Mouse (Mus musculus) stomach, postnatal 0 days (tissue): ENCODE data around the gene Mrpl45. TPM values are rescaled to one million over a fixed set of nuclear protein-coding genes. Genes with fewer than 3 reads are reported as not detected.

Experiments used
- ATAC-seq: fragments of 200-750 bp; cut with Nextera tagmentation; 2 replicates; pipeline ENCODE4 v1.8.0; 2017; ENCODE audit not compliant: low FRiP score, low TSS enrichment
- DNase-seq: peaks from one replicate; pipeline ENCODE4 v3.0.0-alpha.2; 2016; ENCODE audit warnings: low spot score
- H3K27ac ChIP-seq: fragments of 300-500 bp; sonication (generic); replicated peaks from 2 replicates; pipeline ENCODE4 v1.5.1; 2014; ENCODE audit warnings: mild to moderate bottlenecking, control low read depth
- H3K27me3 ChIP-seq: fragments of 300-500 bp; sonication (generic); 2 replicates; pipeline ENCODE4 v1.6.1; 2014; ENCODE audit warnings: low read length; ENCODE audit not compliant: control insufficient read depth, insufficient read depth
- H3K36me3 ChIP-seq: fragments of 300-500 bp; sonication (generic); 2 replicates; pipeline ENCODE4 v1.6.1; 2014; ENCODE audit warnings: low read length, mixed read lengths; ENCODE audit not compliant: control insufficient read depth, insufficient read depth
- H3K4me1 ChIP-seq: fragments of 300-500 bp; sonication (generic); replicated peaks from 2 replicates; pipeline ENCODE4 v1.6.1; 2014; ENCODE audit warnings: antibody characterized with exemption; ENCODE audit not compliant: control insufficient read depth, insufficient read depth
- H3K4me2 ChIP-seq: fragments of 300-500 bp; sonication (generic); replicated peaks from 2 replicates; pipeline ENCODE4 v1.6.1; 2014; ENCODE audit warnings: low read depth, mild to moderate bottlenecking, control low read depth, moderate library complexity
- H3K4me3 ChIP-seq: fragments of 300-500 bp; sonication (generic); 2 replicates; pipeline ENCODE4 v1.5.1; 2014; ENCODE audit warnings: low read depth, low read length, control low read depth
- H3K9ac ChIP-seq: fragments of 300-500 bp; sonication (generic); 2 replicates; pipeline ENCODE4 v1.6.1; 2014; ENCODE audit warnings: mild to moderate bottlenecking, low read length, control low read depth, mixed read lengths
- H3K9me3 ChIP-seq: fragments of 300-500 bp; sonication (generic); 2 replicates; pipeline ENCODE4 v1.6.1; 2016; ENCODE audit warnings: low read length; ENCODE audit not compliant: control insufficient read depth
- CTCF ChIP-seq: IDR thresholded peaks from 2 replicates; pipeline ENCODE4 v1.5.1; 2016; ENCODE audit warnings: antibody characterized with exemption, low read depth, mild to moderate bottlenecking, moderate library complexity
- EP300 ChIP-seq: optimal IDR thresholded peaks from 2 replicates; pipeline ENCODE3; 2016; ENCODE audit warnings: antibody characterized with exemption
- WGBS: fragments of 180-500 bp; shearing (Covaris S2); extraction: QIAGEN DNeasy Blood & Tissue Kit; methylation state at CpG from one replicate; pipeline ENCODE4 v1.1.7; 2014; 5-methylcytosine and 5-hydroxymethylcytosine counted together
- polyA plus RNA-seq: library from polyadenylated mRNA; unstranded; fragments of >200 nt; fragmentation: Nextera tagmentation; extraction: Ambion mirVana; gene quantifications from 2 replicates; pipeline ENCODE4 v1.2.1, GENCODE M21; 2015

Mrpl45 gene
- polyA plus RNA-seq, 1 experiment from 2014 or later: 28.2 TPM

GRCm38 (mm10) chr11:97280216-97280861, 35.2 kb upstream of the Mrpl45 start, which contains the start of gene Npepps:
Gene Npepps (minus strand): TSS chr11:97280638.
- peak within 1 kb of the TSS; percentile 100 for H3K9ac ChIP-seq
- under 1% methylated on average over 33 of the region's 83 CpGs for WGBS
- H3K4me1 ChIP-seq: no peaks in the 10 kb centered on the region
- ATAC-seq (peak; percentile 81), DNase-seq (peak; percentile 89)
- peak within 1 kb of the TSS; percentile 99 for H3K4me3 ChIP-seq
- TF ChIP-seq CTCF: peak; percentile 34; the same call in 1 of the 2 replicates
- TF ChIP-seq EP300: no peak
- H3K36me3 ChIP-seq: no peaks in the 10 kb centered on the region
- no peaks in the 10 kb centered on the region for H3K27me3 ChIP-seq
- peak within 1 kb of the TSS; percentile 99 for H3K27ac ChIP-seq
- H3K4me2 ChIP-seq: peak within 1 kb of the TSS; percentile 53
- H3K9me3 ChIP-seq: no peaks in the 10 kb centered on the region

GRCm38 (mm10) chr11:97282179-97282578, 33.3 kb upstream of the Mrpl45 start:
- Histone ChIP-seq H3K9ac (no peak overlapping the region), H3K4me2 (no peak overlapping the region), H3K27ac (no peak overlapping the region), H3K9me3 (no peaks in the 10 kb centered on the region), H3K4me3 (no peak overlapping the region), H3K36me3 (no peaks in the 10 kb centered on the region), H3K27me3 (no peaks in the 10 kb centered on the region), H3K4me1 (no peaks in the 10 kb centered on the region)
- ATAC-seq: no peak
- WGBS: 46% methylated on average over 6 of the region's 6 CpGs
- DNase-seq: no peak
- TF ChIP-seq CTCF (no peak), EP300 (no peak)

GRCm38 (mm10) chr11:97284854-97285253, 30.7 kb upstream of the Mrpl45 start:
- DNase-seq: no peak
- no peak overlapping the region for H3K4me2 ChIP-seq
- no peaks in the 10 kb centered on the region for H3K27me3 ChIP-seq
- 70% methylated on average over 4 of the region's 4 CpGs for WGBS
- no peak for TF ChIP-seq CTCF
- no peaks in the 10 kb centered on the region for H3K9me3 ChIP-seq
- H3K4me1 ChIP-seq: no peaks in the 10 kb centered on the region
- H3K4me3 ChIP-seq: no peak overlapping the region
- no peaks in the 10 kb centered on the region for H3K36me3 ChIP-seq
- no peak overlapping the region for H3K9ac ChIP-seq
- H3K27ac ChIP-seq: no peak overlapping the region
- ATAC-seq: no peak

GRCm38 (mm10) chr11:97285852-97286775, 29.4 kb upstream of the Mrpl45 start:
- ATAC-seq (no peak), DNase-seq (no peak)
- Histone ChIP-seq H3K9me3 (no peaks in the 10 kb centered on the region), H3K27ac (no peak overlapping the region), H3K9ac (no peak overlapping the region), H3K36me3 (no peaks in the 10 kb centered on the region), H3K4me3 (no peak overlapping the region), H3K27me3 (no peaks in the 10 kb centered on the region), H3K4me1 (no peaks in the 10 kb centered on the region), H3K4me2 (no peak overlapping the region)
- WGBS: 66% methylated on average over 9 of the region's 9 CpGs
- TF ChIP-seq EP300: no peak
- no peak for TF ChIP-seq CTCF

GRCm38 (mm10) chr11:97286973-97287372, 28.5 kb upstream of the Mrpl45 start:
- Histone ChIP-seq H3K4me3 (no peak overlapping the region), H3K9ac (no peak overlapping the region), H3K9me3 (no peaks in the 10 kb centered on the region), H3K27me3 (no peaks in the 10 kb centered on the region), H3K4me1 (no peaks in the 10 kb centered on the region), H3K4me2 (no peak overlapping the region), H3K27ac (no peak overlapping the region), H3K36me3 (no peaks in the 10 kb centered on the region)
- DNase-seq (no peak), ATAC-seq (no peak)
- WGBS: 42% methylated on average over 6 of the region's 6 CpGs
- TF ChIP-seq CTCF (no peak), EP300 (no peak)

GRCm38 (mm10) chr11:97287643-97288042, 27.9 kb upstream of the Mrpl45 start:
- H3K9me3 ChIP-seq: no peaks in the 10 kb centered on the region
- H3K27ac ChIP-seq: no peak overlapping the region
- ATAC-seq (no peak), DNase-seq (no peak)
- H3K4me2 ChIP-seq: no peak overlapping the region
- H3K27me3 ChIP-seq: no peaks in the 10 kb centered on the region
- no peaks in the 10 kb centered on the region for H3K36me3 ChIP-seq
- no peak overlapping the region for H3K4me3 ChIP-seq
- no peaks in the 10 kb centered on the region for H3K4me1 ChIP-seq
- no peak overlapping the region for H3K9ac ChIP-seq
- TF ChIP-seq EP300 (no peak), CTCF (no peak)
